Mouse (Mus musculus): ENCODE results near the gene Gpr108.
"Not testable (repeated sequence)": the region's sequence is repeated elsewhere in the genome, so short reads cannot be mapped to it uniquely, and the experiment has no call there.

The Gpr108 gene

GRCm38 (mm10) chr17:57248201-57248699 is at the start of gene Gpr108:
Gene Gpr108, minus strand, starts transcription at chr17:57248446.
- DNase-seq, result peak; percentile 93

DNA sequence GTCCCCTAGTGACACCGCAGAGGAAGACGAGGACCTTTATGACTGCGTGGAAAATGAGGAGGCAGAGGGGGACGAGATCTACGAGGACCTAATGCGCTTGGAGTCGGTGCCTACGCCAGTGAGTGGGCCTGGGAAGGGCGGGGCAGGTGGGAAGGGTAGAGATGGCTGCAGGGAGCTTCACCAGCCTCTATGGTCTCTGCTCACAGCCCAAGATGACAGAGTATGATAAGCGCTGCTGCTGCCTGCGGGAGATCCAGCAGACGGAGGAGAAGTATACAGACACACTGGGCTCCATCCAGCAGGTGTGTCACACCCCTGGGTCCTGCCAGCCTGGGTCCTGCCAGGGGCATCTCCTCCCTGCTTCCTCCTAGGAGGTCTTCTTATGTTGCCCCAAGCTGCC is 48.8 kb upstream of the Gpr108 start:
- no peak for DNase-seq

GRCm38 (mm10) chr17:57295935-57296334 is 47.7 kb upstream of the Gpr108 start:
- DNase-seq, result no peak

- no peak for DNase-seq
Measured at GRCm38 (mm10) chr17:57292968-57293367, 44.7 kb upstream of the Gpr108 start.

- DNase-seq, result no peak
Measured at GRCm38 (mm10) chr17:57292302-57292701, 44.1 kb upstream of the Gpr108 start.

- no peak for DNase-seq
Measured at GRCm38 (mm10) chr17:57290671-57291055, 42.4 kb upstream of the Gpr108 start.

GRCm38 (mm10) chr17:57290001-57290670 is 41.9 kb upstream of the Gpr108 start:
- DNase-seq, result peak; percentile 14

DNA sequence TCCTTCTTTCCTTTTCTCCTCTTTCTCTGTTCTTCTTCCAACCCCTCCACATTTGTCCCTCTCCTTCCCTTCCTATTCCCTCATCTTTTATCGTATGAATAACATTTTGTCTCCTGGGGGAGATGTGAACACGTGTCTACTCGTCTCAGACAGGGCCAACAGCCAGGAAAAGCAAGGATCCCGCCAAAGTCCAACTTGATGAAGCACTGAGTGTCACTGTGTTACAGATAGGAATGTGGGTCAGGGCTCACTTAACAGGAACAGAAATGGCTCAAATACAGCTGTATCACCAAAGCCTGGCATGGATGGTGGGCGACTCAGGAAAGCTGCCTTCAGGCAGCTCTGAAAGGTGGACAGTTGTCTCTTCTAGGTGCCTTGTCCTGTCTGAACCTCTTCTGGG is 41.0 kb upstream of the Gpr108 start:
- DNase-seq, result no peak

GRCm38 (mm10) chr17:57286718-57287355 is 38.6 kb upstream of the Gpr108 start:
- no peak for DNase-seq

DNA sequence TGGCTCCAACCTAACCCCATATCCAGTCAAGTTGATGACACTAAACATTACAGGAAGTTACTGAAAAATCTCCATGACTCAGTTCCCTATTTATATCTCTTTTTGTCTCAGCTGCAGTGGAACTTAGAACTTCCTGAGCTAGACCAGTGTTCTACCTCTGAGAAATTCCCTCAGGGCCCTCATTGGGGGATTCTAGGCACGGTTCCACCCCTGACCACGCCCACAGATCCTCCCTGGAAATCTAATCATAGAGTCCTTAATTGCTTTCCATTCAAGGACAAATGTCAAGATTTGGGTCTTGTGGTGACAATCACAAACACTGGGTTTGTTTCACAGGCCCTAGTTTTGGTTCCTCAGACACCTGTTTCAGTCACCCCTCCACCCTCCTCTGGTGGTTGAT is 36.8 kb upstream of the Gpr108 start:
- no peak for DNase-seq

DNA sequence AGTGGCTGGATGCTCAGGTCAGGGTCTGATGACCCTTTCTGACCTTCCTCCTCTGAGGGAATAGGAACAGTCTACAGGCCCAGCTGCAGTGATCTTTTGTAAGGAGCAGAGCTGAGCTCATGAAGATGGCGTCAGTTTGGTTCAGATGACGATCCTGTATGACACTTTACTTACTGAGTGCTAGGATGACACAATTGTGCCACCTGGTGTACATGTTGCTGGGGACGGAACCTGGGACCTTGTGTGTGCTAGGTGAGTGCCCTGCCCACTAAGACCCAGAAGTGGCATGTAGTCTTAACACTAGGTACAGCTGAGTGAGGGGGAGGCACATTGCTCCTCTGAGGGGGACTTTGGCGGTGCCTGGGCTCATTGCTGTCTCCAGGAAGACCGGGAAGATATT is 35.7 kb upstream of the Gpr108 start:
- DNase-seq, result no peak

GRCm38 (mm10) chr17:57280411-57280810 is 32.2 kb upstream of the Gpr108 start:
- no peak for DNase-seq

- no peak for DNase-seq
Measured at GRCm38 (mm10) chr17:57279591-57280224, 31.5 kb upstream of the Gpr108 start.

DNA sequence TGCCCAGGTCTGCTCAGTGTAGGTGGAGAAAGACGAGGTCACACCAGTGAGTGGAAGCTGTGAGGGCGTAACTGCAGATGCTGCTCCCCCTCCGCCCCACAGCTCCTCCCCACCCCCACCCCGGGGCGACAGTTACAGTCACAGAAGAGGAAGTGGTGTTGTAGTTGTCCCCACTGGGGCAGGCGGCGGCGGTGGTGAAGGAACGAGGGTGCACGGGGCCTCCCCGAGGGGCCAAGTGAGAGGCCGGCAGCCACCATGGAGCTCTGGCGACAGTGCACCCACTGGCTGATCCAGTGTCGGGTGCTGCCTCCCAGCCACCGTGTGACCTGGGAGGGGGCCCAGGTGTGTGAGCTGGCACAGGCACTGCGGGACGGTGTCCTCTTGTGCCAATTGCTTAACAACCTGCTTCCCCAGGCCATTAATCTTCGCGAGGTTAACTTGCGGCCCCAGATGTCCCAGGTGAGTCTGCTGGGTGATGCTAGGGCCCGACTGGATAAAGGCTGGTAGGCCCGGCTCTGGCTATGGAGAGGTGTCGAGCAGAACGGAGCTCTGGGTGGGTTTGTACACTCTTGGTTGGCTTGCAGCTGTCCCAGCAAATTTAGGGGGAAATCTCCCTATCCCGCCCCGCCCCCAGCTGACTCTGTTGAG is 30.8 kb upstream of the Gpr108 start, which contains the start of gene Vav1:
Gene Vav1, plus strand, starts transcription at position 158 of the 648 bp plus-strand sequence.
- DNase-seq, result no peak

DNA sequence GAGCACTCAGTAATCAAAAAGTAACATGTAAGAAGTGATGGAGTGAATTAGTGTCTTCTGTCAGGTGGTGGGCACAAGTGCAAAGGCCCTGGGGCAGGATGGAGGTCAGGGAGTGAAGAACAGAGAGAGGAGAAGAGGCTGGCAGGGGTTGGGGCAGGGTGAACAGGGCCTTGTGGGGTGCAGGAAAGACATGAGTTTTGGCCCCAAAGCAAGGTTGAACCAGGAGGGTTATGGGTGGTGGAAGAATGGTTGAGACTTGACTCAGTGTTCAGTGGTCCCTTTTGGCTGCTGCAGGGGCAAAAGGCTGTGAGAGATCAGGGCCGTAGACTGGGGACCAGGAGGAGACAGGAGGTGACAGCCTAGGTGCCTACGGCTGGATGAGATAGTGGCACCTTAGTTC is 30.3 kb upstream of the Gpr108 start:
- no peak for DNase-seq

GRCm38 (mm10) chr17:57277598-57278261 is 29.5 kb upstream of the Gpr108 start:
- not testable (repeated sequence) for DNase-seq

- peak; percentile 80 for DNase-seq
Measured at GRCm38 (mm10) chr17:57276634-57277121, 28.4 kb upstream of the Gpr108 start.

GRCm38 (mm10) chr17:57275997-57276351 is 27.7 kb upstream of the Gpr108 start:
- DNase-seq, result no peak

- peak; percentile 68 for DNase-seq
Measured at GRCm38 (mm10) chr17:57275111-57275996, 27.1 kb upstream of the Gpr108 start.

GRCm38 (mm10) chr17:57274686-57275085 is 26.4 kb upstream of the Gpr108 start:
- no peak for DNase-seq

DNA sequence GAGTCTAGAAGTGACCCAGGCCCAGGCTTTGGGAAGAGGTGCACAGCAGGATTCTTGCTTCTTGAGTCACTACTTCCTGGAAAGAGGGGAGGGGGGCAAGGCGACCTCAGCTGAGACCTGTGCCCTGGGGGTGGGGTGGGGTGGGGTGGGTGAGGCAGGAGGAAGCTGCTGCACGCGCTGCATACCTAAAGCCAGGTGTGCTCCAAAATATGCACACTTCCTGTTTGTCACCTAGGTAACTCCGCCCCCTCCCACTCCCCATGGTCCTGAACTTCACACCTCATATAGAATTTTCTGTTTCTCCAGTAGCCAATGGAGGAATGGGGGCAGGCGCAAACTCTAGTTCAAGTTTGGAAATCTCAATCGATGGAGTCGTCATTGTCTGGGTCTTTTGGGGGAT is 25.6 kb upstream of the Gpr108 start:
- DNase-seq, result no peak

- no peak for DNase-seq
Measured at GRCm38 (mm10) chr17:57271301-57271700, 23.1 kb upstream of the Gpr108 start.

Measured in right cerebral cortex, adult 18-20 months (tissue).